Comparison of ENCODE assay signal across 8 mouse cellular contexts in the genomic region with DNA sequence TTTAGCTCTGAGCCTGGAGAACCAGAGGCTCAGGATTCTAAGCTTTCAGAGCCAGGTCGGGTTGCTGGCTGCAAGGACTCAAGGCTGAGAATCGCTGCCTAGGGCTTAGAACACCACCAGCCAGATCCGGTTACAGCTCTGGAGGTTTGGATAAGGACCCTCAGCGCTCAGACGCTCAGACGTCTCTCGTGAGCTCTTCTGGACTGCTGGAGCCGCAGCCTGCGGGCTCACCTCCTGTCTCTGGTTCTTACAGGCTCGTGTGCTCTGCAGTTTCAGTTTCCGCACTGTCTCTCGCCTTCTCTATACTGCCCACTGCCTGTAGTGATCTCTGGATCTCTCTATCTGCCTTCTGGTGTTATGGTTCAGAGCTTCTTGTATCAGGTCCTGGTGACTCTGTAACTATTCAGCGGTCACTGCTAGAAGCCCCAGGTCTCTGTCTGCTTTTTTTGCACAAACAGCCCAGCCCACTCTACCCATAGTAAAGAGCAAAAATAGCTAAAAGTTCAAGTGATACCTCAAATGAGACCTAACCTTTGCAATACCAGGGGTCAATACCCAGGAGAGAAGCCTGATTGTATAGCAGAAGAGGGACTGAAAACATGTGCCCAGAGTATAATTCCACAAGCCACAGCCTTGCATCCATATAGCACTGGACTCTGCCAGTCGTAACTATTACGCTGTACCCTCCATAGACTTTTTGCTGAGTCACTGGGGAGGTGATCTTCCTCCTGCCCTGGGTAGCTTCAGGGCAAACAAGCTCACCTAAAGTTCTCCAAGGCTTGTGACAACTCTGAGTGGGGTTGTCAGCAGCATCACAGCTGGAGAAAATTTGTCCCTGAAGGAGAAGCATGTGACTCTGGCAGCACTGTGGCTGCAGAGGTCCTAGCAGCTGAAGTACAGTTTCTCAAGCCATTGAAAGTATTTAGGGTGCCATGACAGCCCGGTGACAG. TPM values are rescaled to one million over a fixed set of nuclear protein-coding genes. Genes with fewer than 3 reads are reported as not detected.
DNase-seq lines count a peak whose midpoint lies in the region; ATAC-seq lines count a peak whose summit lies in the region.

No protein-coding gene starts in this region.

- no peak overlapping the region for H3K9ac ChIP-seq in forebrain, embryonic 11.5 days (ENCODE audit: low read length)
- H3K9ac ChIP-seq in heart, embryonic 16.5 days (ENCODE audit: low read length) = peak overlapping the region; percentile 60

- no peaks in the 10 kb centered on the region for H3K36me3 ChIP-seq in forebrain, embryonic 10.5 days (replicated peaks)
- H3K36me3 ChIP-seq in forebrain, embryonic 11.5 days (ENCODE audit: control insufficient read depth, insufficient read depth, low read length) = no peaks in the 10 kb centered on the region
- no peaks in the 10 kb centered on the region for H3K36me3 ChIP-seq in heart, embryonic 16.5 days (ENCODE audit: control insufficient read depth, insufficient read depth)

- ATAC-seq in forebrain, embryonic 11.5 days (replicated peaks; ENCODE audit: low FRiP score) = no peak
- peak; percentile 54 for ATAC-seq in CD4-positive, CD25-positive, alpha-beta regulatory T cell, adult 4 months
- peak; percentile 43 for ATAC-seq in heart, embryonic 16.5 days (replicated peaks; ENCODE audit: extremely low read depth, insufficient read depth, low FRiP score)
- peak; percentile 69 for ATAC-seq in megakaryocyte-erythroid progenitor cell, adult 5-6 weeks (replicated peaks; ENCODE audit: low FRiP score, low TSS enrichment, poor library complexity, severe bottlenecking)

- no peaks in the 10 kb centered on the region for H3K9me3 ChIP-seq in forebrain, embryonic 10.5 days
- no peaks in the 10 kb centered on the region for H3K9me3 ChIP-seq in forebrain, embryonic 11.5 days (ENCODE audit: control insufficient read depth, low read length)
- H3K9me3 ChIP-seq in heart, embryonic 16.5 days (replicated peaks; ENCODE audit: control insufficient read depth, low read length) = no peaks in the 10 kb centered on the region

- peak overlapping the region; percentile 69 for H3K27ac ChIP-seq in forebrain, embryonic 10.5 days
- H3K27ac ChIP-seq in forebrain, embryonic 11.5 days (ENCODE audit: low read depth, low read length) = no peak overlapping the region
- H3K27ac ChIP-seq in heart, embryonic 16.5 days (ENCODE audit: low read length) = peak overlapping the region; percentile 17; the same call in 1 of the 2 replicates

- intact Hi-C loops in left cerebral cortex, postnatal 14 days (cut with DNase I) = no loop called here

- no peaks in the 10 kb centered on the region; the same call in 1 of the 2 replicates for H3K27me3 ChIP-seq in forebrain, embryonic 10.5 days (ENCODE audit: poor library complexity, severe bottlenecking)
- no peaks in the 10 kb centered on the region for H3K27me3 ChIP-seq in forebrain, embryonic 11.5 days (ENCODE audit: control insufficient read depth, insufficient read depth, low read length)
- H3K27me3 ChIP-seq in heart, embryonic 16.5 days (ENCODE audit: control insufficient read depth, insufficient read depth, low read length) = no peaks in the 10 kb centered on the region

- peaks cover 44% of the 10 kb centered on the region for H3K4me1 ChIP-seq in forebrain, embryonic 10.5 days
- H3K4me1 ChIP-seq in forebrain, embryonic 11.5 days (replicated peaks; ENCODE audit: control insufficient read depth, insufficient read depth, low read length) = peaks cover 16% of the 10 kb centered on the region; the same call in 1 of the 2 replicates
- H3K4me1 ChIP-seq in heart, embryonic 16.5 days (ENCODE audit: control insufficient read depth, insufficient read depth, low read length) = peaks cover 26% of the 10 kb centered on the region

- DNase-seq in forebrain, embryonic 10.5 days (ENCODE audit: extremely low spot score, low spot score) = no peak
- no peak for DNase-seq in forebrain, embryonic 11.5 days (ENCODE audit: low spot score)
- no peak for DNase-seq in left cerebral cortex, postnatal 14 days (ENCODE audit: low spot score in 2 of 2)
- DNase-seq in urinary bladder, adult 2 months (ENCODE audit: low spot score) = no peak
- DNase-seq in left cerebral cortex, adult 9 months (ENCODE audit: low spot score in 2 of 2) = no peak

- no peak overlapping the region for H3K4me3 ChIP-seq in forebrain, embryonic 10.5 days
- H3K4me3 ChIP-seq in forebrain, embryonic 11.5 days (ENCODE audit: low read depth, low read length) = no peak overlapping the region
- peak overlapping the region; percentile 28 for H3K4me3 ChIP-seq in heart, embryonic 16.5 days (ENCODE audit: low read length)

- 41% methylated on average over 16 of the region's 16 CpGs for WGBS in forebrain, embryonic 10.5 days
- WGBS in forebrain, embryonic 11.5 days = 41% methylated on average over 16 of the region's 16 CpGs
- WGBS in heart, embryonic 16.5 days = 10% methylated on average over 16 of the region's 16 CpGs

- H3K4me2 ChIP-seq in forebrain, embryonic 11.5 days (ENCODE audit: low read depth, low read length, severe bottlenecking) = no peak overlapping the region
- H3K4me2 ChIP-seq in heart, embryonic 16.5 days (ENCODE audit: low read depth, low read length) = peak overlapping the region; percentile 55

RNA-seq across cellular contexts. Expression of a gene that starts 56.4 kb away (rescaled TPM):
- polyA plus RNA-seq in forebrain, embryonic 10.5 days (2016; fragmentation: Nextera tagmentation; extraction: Ambion mirVana) = 95.2 and 99.2 TPM in 2 replicates
- 139 and 154 TPM in 2 replicates for polyA plus RNA-seq in forebrain, embryonic 11.5 days (2014; fragmentation: Nextera tagmentation; extraction: Ambion mirVana)
- 1 to 10 TPM; 2.0 to 3.0 TPM for polyA plus RNA-seq in CD4-positive, CD25-positive, alpha-beta regulatory T cell, adult 4 months (2017; shearing (Covaris generic))
- polyA plus RNA-seq in heart, embryonic 16.5 days (2015; fragmentation: Nextera tagmentation; extraction: Ambion mirVana) = 68.0 and 70.4 TPM in 2 replicates
- total RNA-seq in megakaryocyte-erythroid progenitor cell, adult 5-6 weeks (2014; fragmentation: Nextera tagmentation) = 1.2 and 2.9 TPM in 2 replicates
- 0.65 and 0.80 TPM in 2 replicates for total RNA-seq in megakaryocyte-erythroid progenitor cell, adult 5-6 weeks (2017)
- total RNA-seq in left cerebral cortex, postnatal 14 days (2021) = 10 to 100 TPM; 73.9 to 88.5 TPM
- 14.0 and 18.3 TPM in 2 replicates for polyA plus RNA-seq in urinary bladder, adult 2 months (2012; rRNA removed)
